Mouse (Mus musculus): ENCODE results near the gene Ccdc47. TPM values are rescaled to one million over a fixed set of nuclear protein-coding genes. Genes with fewer than 3 reads are reported as not detected.
A peak's percentile ranks its signal among the peaks of the same experiment; 100 is the strongest.

Ccdc47 gene
- polyA plus RNA-seq, 2 experiments: 48.8 to 63.7 TPM

DNA sequence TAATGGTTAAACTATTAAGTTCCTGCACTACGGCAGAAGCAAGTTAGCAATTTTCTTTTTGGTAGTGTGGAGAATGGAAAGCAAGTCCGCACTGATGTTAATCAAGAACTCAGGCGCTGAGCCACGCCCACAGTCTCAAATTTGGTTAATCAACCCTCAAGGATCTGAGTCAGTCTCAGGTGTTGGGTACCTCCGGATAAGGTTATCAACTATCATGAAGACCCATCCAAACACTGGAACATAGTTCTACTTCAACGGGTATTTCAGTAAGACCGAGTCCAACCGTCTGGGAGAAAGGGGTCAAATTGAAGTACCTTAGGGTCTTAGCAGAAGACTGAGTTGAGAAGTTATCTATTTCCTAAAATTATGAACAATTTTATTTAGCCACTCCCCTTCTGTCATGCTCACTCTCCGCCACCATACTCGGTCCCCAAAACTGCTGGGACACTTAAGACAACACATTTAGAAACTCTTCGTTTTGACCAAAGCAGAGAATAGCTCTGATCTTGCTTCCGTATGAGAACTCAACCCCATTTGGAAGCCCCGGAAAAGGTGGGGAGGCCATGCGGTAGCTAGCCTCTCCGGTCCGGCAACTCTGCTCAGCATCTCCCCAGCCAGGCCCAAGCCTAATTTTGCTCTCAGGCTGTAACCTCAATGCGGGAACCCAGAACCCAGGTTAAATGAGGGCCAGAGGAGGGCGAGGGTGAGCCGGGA is 23.3 kb downstream of the Ccdc47 start:
- no peaks in the 10 kb centered on the region for H3K9me3 ChIP-seq (ENCODE audit: control insufficient read depth, low read length)
- no peak for DNase-seq (ENCODE audit: low spot score)
- peak overlapping the region; percentile 68 for H3K27ac ChIP-seq (replicated peaks; ENCODE audit: low read depth, low read length)
- peak overlapping the region; percentile 56 for H3K9ac ChIP-seq (ENCODE audit: low read depth, low read length, severe bottlenecking)
- peak overlapping the region; percentile 51 for H3K4me3 ChIP-seq (replicated peaks; ENCODE audit: low read length)
- no peaks in the 10 kb centered on the region for H3K4me1 ChIP-seq (ENCODE audit: control insufficient read depth, insufficient read depth, low read length)
- peaks cover 15% of the 10 kb centered on the region for H3K36me3 ChIP-seq (ENCODE audit: control insufficient read depth, insufficient read depth, low read length)
- H3K27me3 ChIP-seq (ENCODE audit: control insufficient read depth, insufficient read depth, low read length): no peaks in the 10 kb centered on the region
- peak; percentile 48 for ATAC-seq (ENCODE audit: low FRiP score, low read depth)
- peak overlapping the region; percentile 51 for H3K4me2 ChIP-seq (replicated peaks; ENCODE audit: low read depth, low read length, severe bottlenecking)
- no peak for TF ChIP-seq POLR2A (IDR thresholded peaks at IDR 0.05; ENCODE audit: borderline replicate concordance, extremely low read depth, insufficient read depth, insufficient read length)
- 10% methylated on average over 19 of the region's 19 CpGs for WGBS

DNA sequence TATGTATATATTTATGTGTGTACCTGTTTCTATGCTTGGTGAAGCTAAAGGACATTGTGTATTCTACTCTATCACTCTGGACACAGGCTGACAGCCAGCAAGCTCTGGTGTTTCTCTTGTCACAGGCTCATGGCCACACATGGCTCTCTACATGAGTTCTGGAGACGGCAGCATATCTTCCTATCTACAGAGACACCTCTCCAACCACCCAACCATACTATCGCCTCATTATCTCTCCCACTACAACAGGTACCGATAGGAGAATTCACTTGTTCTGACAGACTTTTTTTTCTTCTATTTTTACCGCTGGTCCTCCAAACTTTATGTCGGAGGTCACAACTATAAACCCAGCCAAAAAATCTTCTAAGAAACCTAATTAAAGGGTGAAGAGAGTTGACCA is 23.9 kb downstream of the Ccdc47 start:
- WGBS: 81% methylated on average over 5 of the region's 5 CpGs
- Histone ChIP-seq H3K36me3 (ENCODE audit: control insufficient read depth, insufficient read depth, low read length) (peaks cover 9% of the 10 kb centered on the region), H3K4me2 (replicated peaks; ENCODE audit: low read depth, low read length, severe bottlenecking) (peak overlapping the region; percentile 51; the same call in 1 of the 2 replicates), H3K4me1 (ENCODE audit: control insufficient read depth, insufficient read depth, low read length) (no peaks in the 10 kb centered on the region), H3K9me3 (ENCODE audit: control insufficient read depth, low read length) (no peaks in the 10 kb centered on the region), H3K27ac (replicated peaks; ENCODE audit: low read depth, low read length) (no peak overlapping the region), H3K4me3 (replicated peaks; ENCODE audit: low read length) (peak overlapping the region; percentile 51), H3K9ac (ENCODE audit: low read depth, low read length, severe bottlenecking) (no peak overlapping the region), H3K27me3 (ENCODE audit: control insufficient read depth, insufficient read depth, low read length) (no peaks in the 10 kb centered on the region)
- no peak for TF ChIP-seq POLR2A (IDR thresholded peaks at IDR 0.05; ENCODE audit: borderline replicate concordance, extremely low read depth, insufficient read depth, insufficient read length)
- DNase-seq (ENCODE audit: low spot score) (no peak), ATAC-seq (ENCODE audit: low FRiP score, low read depth) (no peak)

DNA sequence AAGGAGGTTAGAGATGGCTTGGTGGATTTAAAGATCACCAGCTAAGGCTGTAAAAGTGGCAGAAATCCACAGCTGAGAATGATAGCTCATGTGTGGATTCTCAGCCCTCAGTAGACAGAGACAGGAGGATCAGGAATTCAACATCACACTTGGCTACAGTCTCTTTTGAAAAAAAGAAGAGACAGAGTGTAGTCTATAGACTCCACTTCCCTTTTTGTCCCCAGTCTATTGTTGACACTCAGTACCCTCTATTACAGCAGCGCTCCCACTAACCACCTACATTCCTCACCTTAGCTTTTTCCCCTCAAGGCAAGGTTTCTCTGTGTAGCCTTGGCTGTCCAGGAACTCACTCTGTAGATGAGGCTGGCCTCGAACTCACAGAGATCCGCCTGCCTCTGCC is 24.4 kb downstream of the Ccdc47 start:
- no peak for TF ChIP-seq POLR2A (IDR thresholded peaks at IDR 0.05; ENCODE audit: borderline replicate concordance, extremely low read depth, insufficient read depth, insufficient read length)
- ATAC-seq (ENCODE audit: low FRiP score, low read depth) (no peak), DNase-seq (ENCODE audit: low spot score) (no peak)
- H3K27ac ChIP-seq (replicated peaks; ENCODE audit: low read depth, low read length): no peak overlapping the region
- H3K27me3 ChIP-seq (ENCODE audit: control insufficient read depth, insufficient read depth, low read length): no peaks in the 10 kb centered on the region
- peaks cover 4% of the 10 kb centered on the region; the same call in 1 of the 2 replicates for H3K36me3 ChIP-seq (ENCODE audit: control insufficient read depth, insufficient read depth, low read length)
- 94% methylated on average over 3 of the region's 3 CpGs for WGBS
- H3K4me1 ChIP-seq (ENCODE audit: control insufficient read depth, insufficient read depth, low read length): no peaks in the 10 kb centered on the region
- no peaks in the 10 kb centered on the region for H3K9me3 ChIP-seq (ENCODE audit: control insufficient read depth, low read length)
- no peak overlapping the region for H3K4me2 ChIP-seq (replicated peaks; ENCODE audit: low read depth, low read length, severe bottlenecking)
- no peak overlapping the region for H3K9ac ChIP-seq (ENCODE audit: low read depth, low read length, severe bottlenecking)
- no peak overlapping the region for H3K4me3 ChIP-seq (replicated peaks; ENCODE audit: low read length)

GRCm38 (mm10) chr11:106187326-106187725 is 28.8 kb downstream of the Ccdc47 start:
- Histone ChIP-seq H3K27ac (replicated peaks; ENCODE audit: low read depth, low read length) (no peak overlapping the region), H3K9ac (ENCODE audit: low read depth, low read length, severe bottlenecking) (no peak overlapping the region), H3K4me3 (replicated peaks; ENCODE audit: low read length) (no peak overlapping the region), H3K4me1 (ENCODE audit: control insufficient read depth, insufficient read depth, low read length) (no peaks in the 10 kb centered on the region), H3K9me3 (ENCODE audit: control insufficient read depth, low read length) (no peaks in the 10 kb centered on the region), H3K4me2 (replicated peaks; ENCODE audit: low read depth, low read length, severe bottlenecking) (no peak overlapping the region), H3K36me3 (ENCODE audit: control insufficient read depth, insufficient read depth, low read length) (peaks cover 19% of the 10 kb centered on the region), H3K27me3 (ENCODE audit: control insufficient read depth, insufficient read depth, low read length) (no peaks in the 10 kb centered on the region)
- DNase-seq (ENCODE audit: low spot score): no peak
- no peak for TF ChIP-seq POLR2A (IDR thresholded peaks at IDR 0.05; ENCODE audit: borderline replicate concordance, extremely low read depth, insufficient read depth, insufficient read length)
- 92% methylated on average over 4 of the region's 4 CpGs for WGBS
- ATAC-seq (ENCODE audit: low FRiP score, low read depth): no peak

DNA sequence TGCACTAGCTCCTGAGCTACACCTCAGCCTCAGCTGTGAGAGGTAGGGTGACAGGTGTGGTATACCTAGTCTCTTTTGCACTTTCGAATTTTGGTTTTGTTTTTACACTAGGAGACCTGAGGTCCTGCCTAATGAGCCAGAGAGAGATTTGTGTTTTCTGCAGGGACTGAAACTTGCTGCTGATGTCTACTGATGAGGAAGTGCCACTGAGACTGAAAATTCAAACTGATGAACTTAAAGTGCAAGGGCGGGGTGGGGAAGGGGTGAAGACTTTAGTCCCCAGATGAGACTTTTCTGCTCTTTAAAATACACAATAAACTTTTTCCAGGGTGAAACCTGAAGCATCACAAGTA is 35.7 kb downstream of the Ccdc47 start:
- no peak overlapping the region for H3K9ac ChIP-seq (ENCODE audit: low read depth, low read length, severe bottlenecking)
- no peak for ATAC-seq (ENCODE audit: low FRiP score, low read depth)
- no peaks in the 10 kb centered on the region for H3K4me1 ChIP-seq (ENCODE audit: control insufficient read depth, insufficient read depth, low read length)
- no peak for DNase-seq (ENCODE audit: low spot score)
- H3K4me3 ChIP-seq (replicated peaks; ENCODE audit: low read length): no peak overlapping the region
- peaks cover 19% of the 10 kb centered on the region for H3K36me3 ChIP-seq (ENCODE audit: control insufficient read depth, insufficient read depth, low read length)
- H3K27me3 ChIP-seq (ENCODE audit: control insufficient read depth, insufficient read depth, low read length): no peaks in the 10 kb centered on the region
- WGBS: 86% methylated on average over 2 of the region's 2 CpGs
- TF ChIP-seq POLR2A (IDR thresholded peaks at IDR 0.05; ENCODE audit: borderline replicate concordance, extremely low read depth, insufficient read depth, insufficient read length): no peak
- no peaks in the 10 kb centered on the region for H3K9me3 ChIP-seq (ENCODE audit: control insufficient read depth, low read length)
- H3K4me2 ChIP-seq (replicated peaks; ENCODE audit: low read depth, low read length, severe bottlenecking): no peak overlapping the region
- H3K27ac ChIP-seq (replicated peaks; ENCODE audit: low read depth, low read length): no peak overlapping the region
